Mouse (Mus musculus) intestine, embryonic 16.5 days (tissue): Measurements from ENCODE around the gene 1700016C15Rik. TPM values are rescaled to one million over a fixed set of nuclear protein-coding genes. Genes with fewer than 3 reads are reported as not detected.

ENCODE experiments used
- ATAC-seq: fragments of 200-750 bp; cut with Nextera tagmentation; 2 replicates; pipeline ENCODE4 v1.8.0; 2017; ENCODE audit warnings: moderate TSS enrichment, moderate library complexity
- H3K27ac ChIP-seq: fragments of 300-500 bp; sonication (generic); 2 replicates; pipeline ENCODE4 v1.5.1; 2014; ENCODE audit warnings: mild to moderate bottlenecking, low read length
- H3K27me3 ChIP-seq: fragments of 300-500 bp; sonication (generic); replicated peaks from 2 replicates; pipeline ENCODE4 v1.6.1; 2014; ENCODE audit warnings: low read length, control low read depth, mixed read lengths; ENCODE audit not compliant: control insufficient read depth, insufficient read depth
- H3K36me3 ChIP-seq: fragments of 300-500 bp; sonication (generic); 2 replicates; pipeline ENCODE4 v1.6.1; 2014; ENCODE audit warnings: low read length, control low read depth; ENCODE audit not compliant: control insufficient read depth, insufficient read depth
- H3K4me1 ChIP-seq: fragments of 300-500 bp; sonication (generic); 2 replicates; pipeline ENCODE4 v1.6.1; 2014; ENCODE audit warnings: low read length, control low read depth, mixed read lengths; ENCODE audit not compliant: control insufficient read depth, insufficient read depth
- H3K4me2 ChIP-seq: fragments of 300-500 bp; sonication (generic); 2 replicates; pipeline ENCODE4 v1.6.1; 2014; ENCODE audit warnings: low read depth, low read length, control low read depth
- H3K4me3 ChIP-seq: fragments of 300-500 bp; sonication (generic); 2 replicates; pipeline ENCODE4 v1.5.1; 2014; ENCODE audit warnings: mild to moderate bottlenecking, low read length
- H3K9ac ChIP-seq: fragments of 300-500 bp; sonication (generic); 2 replicates; pipeline ENCODE4 v1.6.1; 2014; ENCODE audit warnings: low read depth, low read length
- H3K9me3 ChIP-seq: fragments of 300-500 bp; sonication (generic); 2 replicates; pipeline ENCODE4 v1.6.1; 2016; ENCODE audit warnings: low read length, control low read depth; ENCODE audit not compliant: control insufficient read depth
- WGBS: fragments of 180-500 bp; shearing (Covaris S2); extraction: QIAGEN DNeasy Blood & Tissue Kit; methylation state at CpG from one replicate; pipeline ENCODE4 v1.1.7; 2014; 5-methylcytosine and 5-hydroxymethylcytosine counted together
- polyA plus RNA-seq: library from polyadenylated mRNA; unstranded; fragments of >200 nt; fragmentation: Nextera tagmentation; extraction: Ambion mirVana; gene quantifications from 2 replicates; pipeline ENCODE4 v1.2.1, GENCODE M21; 2015

1700016C15Rik gene
- polyA plus RNA-seq, 1 experiment from 2014 or later: not detected

GRCm38 (mm10) chr1:177700560-177700959 lies 29.1 kb upstream of the 1700016C15Rik start:
- H3K4me3 ChIP-seq: no peak overlapping the region
- 68% methylated on average over 8 of the region's 8 CpGs for WGBS
- no peak overlapping the region for H3K4me2 ChIP-seq
- no peaks in the 10 kb centered on the region for H3K9me3 ChIP-seq
- no peaks in the 10 kb centered on the region for H3K36me3 ChIP-seq
- no peak overlapping the region for H3K27ac ChIP-seq
- no peaks in the 10 kb centered on the region for H3K4me1 ChIP-seq
- H3K27me3 ChIP-seq: no peaks in the 10 kb centered on the region
- no peak for ATAC-seq
- no peak overlapping the region for H3K9ac ChIP-seq

- no peak overlapping the region for H3K27ac ChIP-seq
Observed at GRCm38 (mm10) chr1:177702481-177703146, 27.0 kb upstream of the 1700016C15Rik start.

GRCm38 (mm10) chr1:177703147-177703807 lies 26.3 kb upstream of the 1700016C15Rik start:
- no peaks in the 10 kb centered on the region for H3K9me3 ChIP-seq
- no peak for ATAC-seq
- no peak overlapping the region for H3K9ac ChIP-seq
- H3K4me2 ChIP-seq: no peak overlapping the region
- H3K4me3 ChIP-seq: no peak overlapping the region
- whole genome bisulfite sequencing: 44% methylated on average over 6 of the region's 6 CpGs
- no peaks in the 10 kb centered on the region for H3K4me1 ChIP-seq
- H3K27me3 ChIP-seq: no peaks in the 10 kb centered on the region
- H3K27ac ChIP-seq: no peak overlapping the region
- H3K36me3 ChIP-seq: no peaks in the 10 kb centered on the region

More at GRCm38 (mm10) chr1:177702481-177703146, 27.0 kb upstream of the 1700016C15Rik start:
- Histone ChIP-seq H3K27me3 (no peaks in the 10 kb centered on the region), H3K9me3 (no peaks in the 10 kb centered on the region), H3K4me2 (peak overlapping the region; percentile 79), H3K36me3 (no peaks in the 10 kb centered on the region), H3K4me3 (peak overlapping the region; percentile 47), H3K9ac (peak overlapping the region; percentile 58), H3K4me1 (no peaks in the 10 kb centered on the region)
- ATAC-seq: peak; percentile 88
- WGBS: 2% methylated on average over 15 of the region's 15 CpGs

- Histone ChIP-seq H3K4me2 (no peak overlapping the region), H3K4me3 (no peak overlapping the region), H3K9ac (no peak overlapping the region), H3K27me3 (no peaks in the 10 kb centered on the region), H3K27ac (no peak overlapping the region), H3K9me3 (no peaks in the 10 kb centered on the region), H3K36me3 (no peaks in the 10 kb centered on the region), H3K4me1 (peaks cover 4% of the 10 kb centered on the region; the same call in 1 of the 2 replicates)
- 49% methylated on average over 2 of the region's 2 CpGs for WGBS
- ATAC-seq: no peak
Observed at GRCm38 (mm10) chr1:177705204-177705603, 24.4 kb upstream of the 1700016C15Rik start.

- no peak overlapping the region for H3K27ac ChIP-seq
- no peak overlapping the region for H3K4me2 ChIP-seq
- peaks cover 4% of the 10 kb centered on the region; the same call in 1 of the 2 replicates for H3K4me1 ChIP-seq
- ATAC-seq: no peak
- no peaks in the 10 kb centered on the region for H3K36me3 ChIP-seq
- H3K4me3 ChIP-seq: no peak overlapping the region
- no peaks in the 10 kb centered on the region for H3K27me3 ChIP-seq
- H3K9ac ChIP-seq: no peak overlapping the region
- WGBS: 79% methylated on average over 1 of the region's 1 CpGs
- no peaks in the 10 kb centered on the region for H3K9me3 ChIP-seq
Observed at GRCm38 (mm10) chr1:177707571-177707970, 22.0 kb upstream of the 1700016C15Rik start.

GRCm38 (mm10) chr1:177708583-177709055 lies 21.0 kb upstream of the 1700016C15Rik start:
- Histone ChIP-seq H3K4me2 (no peak overlapping the region), H3K9me3 (no peaks in the 10 kb centered on the region), H3K9ac (no peak overlapping the region), H3K27ac (peak overlapping the region; percentile 38; the same call in 1 of the 2 replicates), H3K4me1 (peaks cover 4% of the 10 kb centered on the region; the same call in 1 of the 2 replicates), H3K36me3 (no peaks in the 10 kb centered on the region), H3K27me3 (no peaks in the 10 kb centered on the region), H3K4me3 (no peak overlapping the region)
- 42% methylated on average over 4 of the region's 4 CpGs for WGBS
- ATAC-seq: peak; percentile 76

- Histone ChIP-seq H3K9me3 (no peaks in the 10 kb centered on the region), H3K4me1 (peaks cover 4% of the 10 kb centered on the region; the same call in 1 of the 2 replicates), H3K9ac (no peak overlapping the region), H3K36me3 (no peaks in the 10 kb centered on the region), H3K4me2 (no peak overlapping the region), H3K27ac (peak overlapping the region; percentile 83), H3K27me3 (no peaks in the 10 kb centered on the region), H3K4me3 (no peak overlapping the region)
- ATAC-seq: peak; percentile 86
- WGBS: 59% methylated on average over 2 of the region's 2 CpGs
Observed at GRCm38 (mm10) chr1:177711000-177711399, 18.6 kb upstream of the 1700016C15Rik start.

GRCm38 (mm10) chr1:177711418-177711817 lies 18.2 kb upstream of the 1700016C15Rik start:
- H3K4me2 ChIP-seq: no peak overlapping the region
- 67% methylated on average over 2 of the region's 2 CpGs for WGBS
- H3K27me3 ChIP-seq: no peaks in the 10 kb centered on the region
- no peak overlapping the region for H3K9ac ChIP-seq
- H3K4me1 ChIP-seq: peaks cover 4% of the 10 kb centered on the region; the same call in 1 of the 2 replicates
- no peak overlapping the region for H3K4me3 ChIP-seq
- H3K27ac ChIP-seq: peak overlapping the region; percentile 83
- peak; percentile 91 for ATAC-seq
- no peaks in the 10 kb centered on the region for H3K9me3 ChIP-seq
- no peaks in the 10 kb centered on the region for H3K36me3 ChIP-seq

GRCm38 (mm10) chr1:177713635-177714396 lies 15.8 kb upstream of the 1700016C15Rik start:
- 61% methylated on average over 3 of the region's 3 CpGs for WGBS

More at GRCm38 (mm10) chr1:177713635-177714396, 15.8 kb upstream of the 1700016C15Rik start:
- no peak overlapping the region for H3K4me2 ChIP-seq
- H3K4me3 ChIP-seq: no peak overlapping the region
- peak; percentile 64 for ATAC-seq
- H3K4me1 ChIP-seq: no peaks in the 10 kb centered on the region
- no peaks in the 10 kb centered on the region for H3K27me3 ChIP-seq
- no peaks in the 10 kb centered on the region for H3K9me3 ChIP-seq
- H3K36me3 ChIP-seq: no peaks in the 10 kb centered on the region
- H3K27ac ChIP-seq: no peak overlapping the region
- no peak overlapping the region for H3K9ac ChIP-seq
